Mouse (Mus musculus) myocyte (in vitro differentiated cells): ENCODE data around the gene Pram1. TPM values are rescaled to one million over a fixed set of nuclear protein-coding genes. Genes with fewer than 3 reads are reported as not detected.

Source experiments
- H3K27me3 ChIP-seq: one replicate; pipeline ENCODE4 v1.6.1; 2011; ENCODE audit not compliant: control insufficient read depth, insufficient read depth, insufficient read length
- H3K36me3 ChIP-seq: one replicate; pipeline ENCODE4 v1.6.1; 2011; ENCODE audit not compliant: control insufficient read depth, insufficient read depth
- H3K4me2 ChIP-seq: one replicate; pipeline ENCODE4 v1.6.1; 2011; ENCODE audit warnings: low read depth, control low read depth
- H3K4me3 ChIP-seq: one replicate; pipeline ENCODE4 v1.5.1; 2011; ENCODE audit warnings: mild to moderate bottlenecking, control low read depth, moderate library complexity
- H3K79me2 ChIP-seq: one replicate; pipeline ENCODE4 v1.6.1; 2011; ENCODE audit not compliant: control insufficient read depth, insufficient read depth
- H3ac ChIP-seq: one replicate; pipeline ENCODE4 v1.6.1; 2011; ENCODE audit not compliant: control insufficient read depth, insufficient read length
- CEBPB ChIP-seq: IDR thresholded peaks from 2 replicates; pipeline ENCODE4 v1.6.1; 2011; ENCODE audit warnings: mild to moderate bottlenecking, moderate library complexity; ENCODE audit not compliant: poor library complexity, insufficient read depth, severe bottlenecking
- E2F4 ChIP-seq: IDR thresholded peaks from one replicate; pipeline ENCODE4 v1.6.1; 2011; ENCODE audit warnings: mild to moderate bottlenecking, control low read depth, moderate library complexity; ENCODE audit not compliant: insufficient read depth
- MAX ChIP-seq: IDR thresholded peaks from one replicate; pipeline ENCODE4 v1.6.1; 2011; ENCODE audit warnings: low read depth, mild to moderate bottlenecking, control low read depth
- MYOD1 ChIP-seq, 3 experiments: IDR thresholded peaks; one replicate each; pipeline ENCODE4 v1.6.1; 2011; ENCODE audit warnings: control low read depth in 2 of 3, low read depth in 2 of 3, mild to moderate bottlenecking in 2 of 3, moderate library complexity in 1 of 3; ENCODE audit not compliant: insufficient read length in 2 of 3, control insufficient read depth in 1 of 3
- MYOG ChIP-seq, 3 experiments: IDR thresholded peaks; one replicate each; pipeline ENCODE4 v1.6.1; 2011; ENCODE audit warnings: control low read depth in 2 of 3, low read depth in 2 of 3, mild to moderate bottlenecking in 2 of 3; ENCODE audit not compliant: insufficient read length in 2 of 3, control insufficient read depth in 1 of 3, insufficient read depth in 1 of 3
- POLR2A ChIP-seq: IDR thresholded peaks from one replicate; pipeline ENCODE4 v1.6.1; 2011; ENCODE audit warnings: low read depth, mild to moderate bottlenecking, control low read depth, moderate library complexity; ENCODE audit not compliant: insufficient read length
- POLR2AphosphoS2 ChIP-seq: IDR thresholded peaks from one replicate; pipeline ENCODE4 v1.6.1; 2011; ENCODE audit warnings: low read depth, control low read depth; ENCODE audit not compliant: insufficient read length
- REST ChIP-seq: IDR thresholded peaks from one replicate; pipeline ENCODE4 v1.6.1; 2011; ENCODE audit warnings: mild to moderate bottlenecking, control low read depth, moderate library complexity; ENCODE audit not compliant: insufficient read depth, insufficient read length
- SRF ChIP-seq: IDR thresholded peaks from one replicate; pipeline ENCODE4 v1.6.1; 2011; ENCODE audit warnings: low read depth; ENCODE audit not compliant: control insufficient read depth, insufficient read length
- TCF12 ChIP-seq: IDR thresholded peaks from one replicate; pipeline ENCODE4 v1.6.1; 2011; ENCODE audit warnings: mild to moderate bottlenecking, control low read depth; ENCODE audit not compliant: poor library complexity, insufficient read depth, severe bottlenecking
- TCF3 ChIP-seq: IDR thresholded peaks from one replicate; pipeline ENCODE4 v1.6.1; 2011; ENCODE audit warnings: low read depth, control low read depth; ENCODE audit not compliant: insufficient read length
- USF1 ChIP-seq: IDR thresholded peaks from one replicate; pipeline ENCODE4 v1.6.1; 2011; ENCODE audit warnings: low read depth, mild to moderate bottlenecking, control low read depth, moderate library complexity
- polyA plus RNA-seq: library from polyadenylated mRNA; unstranded; fragments of >200 nt; fragmentation: generic; extraction: Trizol; gene quantifications from one replicate; pipeline ENCODE4 v1.2.1, GENCODE M21; 2012; ENCODE audit warnings: missing spikeins

Gene Pram1
- polyA plus RNA-seq, 1 experiment, result 0.41 TPM

- Histone ChIP-seq H3K36me3 (peaks cover 17% of the 10 kb centered on the region), H3K79me2 (no peaks in the 10 kb centered on the region)
- TF ChIP-seq POLR2A (no peak), MYOD1 (IDR thresholded peaks at IDR 0.05; ENCODE audit: control insufficient read depth in 1 of 3, insufficient read length in 2 of 3, low read depth in 2 of 3) (no peak), TCF12 (no peak), POLR2AphosphoS2 (no peak), MYOG (IDR thresholded peaks at IDR 0.05; ENCODE audit: control insufficient read depth in 1 of 3, insufficient read depth in 1 of 3, insufficient read length in 2 of 3, low read depth in 2 of 3) (no peak), SRF (no peak), CEBPB (no peak), E2F4 (no peak), USF1 (no peak), REST (no peak), TCF3 (no peak), MAX (no peak)
Observed at GRCm38 (mm10) chr17:33639743-33640142, 1.9 kb downstream of the Pram1 start.

GRCm38 (mm10) chr17:33644068-33644467, 6.2 kb downstream of the Pram1 start:
- no peak overlapping the region for H3K4me2 ChIP-seq
- TF ChIP-seq CEBPB, result no peak
- no peak for TF ChIP-seq REST
- no peak for TF ChIP-seq USF1
- no peak for TF ChIP-seq MYOG (IDR thresholded peaks at IDR 0.05; ENCODE audit: control insufficient read depth in 1 of 3, insufficient read depth in 1 of 3, insufficient read length in 2 of 3, low read depth in 2 of 3)
- TF ChIP-seq MAX, result no peak
- TF ChIP-seq TCF12, result no peak
- no peak for TF ChIP-seq SRF
- TF ChIP-seq E2F4, result no peak
- no peak for TF ChIP-seq TCF3
- TF ChIP-seq POLR2A, result no peak
- TF ChIP-seq POLR2AphosphoS2, result no peak
- TF ChIP-seq MYOD1 (IDR thresholded peaks at IDR 0.05; ENCODE audit: control insufficient read depth in 1 of 3, insufficient read length in 2 of 3, low read depth in 2 of 3), result no peak
- no peak overlapping the region for H3K4me3 ChIP-seq
- peaks cover 46% of the 10 kb centered on the region for H3K36me3 ChIP-seq
- no peaks in the 10 kb centered on the region for H3K27me3 ChIP-seq
- H3K79me2 ChIP-seq, result no peaks in the 10 kb centered on the region
- no peak overlapping the region for H3ac ChIP-seq

More at GRCm38 (mm10) chr17:33639743-33640142, 1.9 kb downstream of the Pram1 start:
- no peaks in the 10 kb centered on the region for H3K27me3 ChIP-seq
- no peak overlapping the region for H3K4me3 ChIP-seq
- no peak overlapping the region for H3ac ChIP-seq
- no peak overlapping the region for H3K4me2 ChIP-seq

- no peaks in the 10 kb centered on the region for H3K27me3 ChIP-seq
- H3K4me2 ChIP-seq, result no peak overlapping the region
- H3K79me2 ChIP-seq, result no peaks in the 10 kb centered on the region
- TF ChIP-seq E2F4, result no peak
- TF ChIP-seq MYOD1 (IDR thresholded peaks at IDR 0.05; ENCODE audit: control insufficient read depth in 1 of 3, insufficient read length in 2 of 3, low read depth in 2 of 3), result no peak
- no peak for TF ChIP-seq MAX
- no peak for TF ChIP-seq POLR2AphosphoS2
- no peak for TF ChIP-seq USF1
- TF ChIP-seq CEBPB, result no peak
- TF ChIP-seq REST, result no peak
- no peak for TF ChIP-seq MYOG (IDR thresholded peaks at IDR 0.05; ENCODE audit: control insufficient read depth in 1 of 3, insufficient read depth in 1 of 3, insufficient read length in 2 of 3, low read depth in 2 of 3)
- no peak for TF ChIP-seq POLR2A
- no peak for TF ChIP-seq TCF12
- TF ChIP-seq SRF, result no peak
- TF ChIP-seq TCF3, result no peak
- no peak overlapping the region for H3K4me3 ChIP-seq
- peaks cover 50% of the 10 kb centered on the region for H3K36me3 ChIP-seq
- H3ac ChIP-seq, result no peak overlapping the region
Observed at GRCm38 (mm10) chr17:33645073-33645472, 7.2 kb downstream of the Pram1 start.

- Histone ChIP-seq H3K36me3 (peaks cover 77% of the 10 kb centered on the region), H3ac (no peak overlapping the region), H3K79me2 (peaks cover 5% of the 10 kb centered on the region), H3K4me3 (no peak overlapping the region), H3K4me2 (no peak overlapping the region), H3K27me3 (no peaks in the 10 kb centered on the region)
- TF ChIP-seq USF1 (no peak), POLR2A (no peak), E2F4 (no peak), SRF (no peak), TCF3 (no peak), REST (no peak), CEBPB (no peak), TCF12 (no peak), MYOD1 (IDR thresholded peaks at IDR 0.05; ENCODE audit: control insufficient read depth in 1 of 3, insufficient read length in 2 of 3, low read depth in 2 of 3) (no peak), POLR2AphosphoS2 (no peak), MAX (no peak), MYOG (IDR thresholded peaks at IDR 0.05; ENCODE audit: control insufficient read depth in 1 of 3, insufficient read depth in 1 of 3, insufficient read length in 2 of 3, low read depth in 2 of 3) (no peak)
Observed at GRCm38 (mm10) chr17:33649781-33650475, 12.1 kb downstream of the Pram1 start.
